Mouse (Mus musculus): ENCODE measurements around the gene Lrrk1. TPM values are rescaled to one million over a fixed set of nuclear protein-coding genes. Genes with fewer than 3 reads are reported as not detected.
"Not testable (repeated sequence)": the region's sequence is repeated elsewhere in the genome, so short reads cannot be mapped to it uniquely, and the experiment has no call there.

The Lrrk1 gene
- total RNA-seq, 2 experiments from 2014 or later: 7.7 to 9.2 TPM

DNA sequence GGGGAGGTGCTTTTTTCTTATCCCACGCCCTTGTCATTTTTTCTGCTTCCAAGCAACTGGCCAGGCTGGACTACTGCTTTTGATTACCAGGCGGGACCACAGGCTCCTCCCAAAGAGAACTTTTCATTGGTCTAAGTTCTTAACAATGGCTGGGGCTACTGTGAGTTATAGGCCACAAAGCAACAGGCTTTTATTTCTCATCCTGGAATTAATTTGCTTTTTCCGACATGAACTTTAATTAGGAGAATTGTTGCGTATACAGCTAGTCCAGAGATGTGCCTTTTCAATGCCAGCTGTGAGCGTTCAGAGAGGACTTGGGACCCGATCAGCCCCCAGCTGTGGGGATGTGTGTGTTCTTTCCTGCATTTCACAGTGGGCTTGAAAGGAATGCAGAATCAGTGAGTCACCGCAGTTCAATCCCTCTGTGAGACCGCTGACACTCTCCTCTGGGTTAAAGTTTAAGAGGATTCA lies 165.5 kb downstream of the Lrrk1 start:
- no peak for DNase-seq

- DNase-seq: no peak
Measured at GRCm38 (mm10) chr7:66219794-66220227, 168.3 kb downstream of the Lrrk1 start.

DNA sequence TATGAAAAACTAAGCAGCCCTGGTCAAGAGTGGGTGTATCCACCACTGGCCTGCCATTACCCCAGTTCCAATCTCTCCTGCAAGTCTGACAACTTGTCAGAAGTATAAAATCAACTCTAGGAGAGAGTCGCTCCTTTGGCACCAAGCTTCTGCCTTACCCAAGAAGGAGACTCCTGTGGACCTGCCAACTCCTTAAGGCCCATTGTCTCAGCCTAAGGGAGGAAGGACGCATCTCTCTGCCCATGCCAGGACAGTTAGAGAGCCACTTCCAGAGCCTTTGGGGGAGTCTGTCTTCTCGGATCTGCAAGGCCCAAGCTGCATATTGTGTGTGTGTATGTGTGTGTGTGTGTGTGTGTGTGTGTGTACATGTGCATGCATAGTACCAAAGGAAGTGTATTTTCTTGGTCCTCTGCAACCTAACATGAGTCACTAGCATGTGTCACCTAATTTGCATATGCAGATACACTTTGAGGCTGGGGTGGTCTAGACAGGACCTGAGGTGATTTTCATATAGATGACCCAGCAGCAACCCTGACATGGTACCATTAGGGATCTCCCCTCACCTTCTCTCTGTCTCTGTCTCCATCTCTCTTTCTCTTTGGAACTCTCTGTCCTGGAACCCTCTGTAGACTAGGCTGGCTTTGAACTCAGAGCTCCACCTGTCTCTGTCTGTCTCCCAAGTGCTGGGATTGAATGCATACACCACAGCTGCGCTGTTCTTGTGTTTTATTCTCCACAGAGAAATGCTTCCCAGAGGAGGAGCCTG lies 168.9 kb downstream of the Lrrk1 start:
- DNase-seq: no peak

DNA sequence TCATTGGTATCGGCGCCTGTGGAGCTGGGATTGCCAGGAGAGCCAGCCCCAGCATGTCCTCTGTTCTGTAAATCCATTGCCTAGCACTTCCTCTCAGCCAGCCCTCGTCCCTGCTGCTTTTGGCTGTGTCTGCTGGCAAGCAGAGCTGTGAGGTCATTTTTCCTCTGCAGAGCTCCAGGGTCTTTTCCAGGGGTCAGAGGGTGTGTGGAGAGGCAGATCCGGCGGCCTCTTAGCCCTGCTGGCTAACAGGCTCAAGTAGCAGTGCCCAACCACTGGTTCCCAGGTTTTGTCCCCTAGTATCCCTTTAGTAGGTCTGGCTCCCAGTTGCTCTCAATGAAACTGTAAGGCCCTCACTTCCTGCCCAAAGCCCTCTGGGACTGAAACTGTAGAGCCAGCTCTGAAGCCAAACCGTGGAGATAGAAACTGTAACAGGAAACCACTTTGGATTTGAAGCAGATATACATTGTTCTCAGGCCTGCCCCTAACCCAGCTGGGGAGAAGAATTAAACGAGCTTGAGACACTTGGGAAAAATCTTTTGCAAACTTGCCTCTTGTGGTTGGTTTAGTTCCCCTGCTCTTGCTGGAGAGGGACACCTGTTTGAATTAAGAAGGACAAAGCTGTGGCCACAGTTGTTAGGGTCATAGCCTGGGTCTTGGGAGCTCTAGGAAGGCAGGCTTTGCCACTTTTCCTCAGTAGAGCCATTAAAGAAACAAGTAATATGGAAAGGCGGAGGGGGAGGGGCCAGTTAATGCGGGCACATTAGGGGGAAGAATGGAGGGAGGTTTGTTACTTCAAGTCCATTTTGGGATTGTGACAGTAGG lies 169.7 kb downstream of the Lrrk1 start:
- peak; percentile 51 for DNase-seq

DNA sequence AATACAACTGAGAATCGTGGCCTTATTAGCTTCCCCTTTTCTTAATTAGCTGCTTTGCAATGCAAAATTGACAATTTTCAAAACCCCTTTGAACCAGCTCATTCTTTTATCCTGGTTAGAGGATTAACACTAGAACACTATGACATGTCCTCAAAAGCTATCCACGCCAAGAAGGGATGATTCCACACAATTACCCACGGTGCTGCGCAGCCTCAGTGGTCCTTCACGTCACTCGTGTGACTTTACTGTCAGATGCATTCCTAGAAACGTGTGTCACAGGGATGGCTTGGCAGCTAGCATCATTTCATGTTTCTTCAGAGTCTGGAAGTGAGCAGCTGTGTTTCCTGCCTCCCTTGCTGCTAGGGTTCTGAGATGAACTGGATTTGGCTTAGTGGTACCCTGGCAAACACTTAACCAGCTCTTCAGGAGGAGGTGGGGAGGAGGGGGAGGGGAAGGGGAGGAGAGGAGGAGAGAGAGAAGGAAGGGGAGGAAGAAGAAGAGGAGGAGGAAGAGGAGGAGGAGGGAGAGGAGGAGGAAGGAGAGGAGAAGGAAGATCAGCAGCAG lies 170.5 kb downstream of the Lrrk1 start:
- no peak for DNase-seq

DNA sequence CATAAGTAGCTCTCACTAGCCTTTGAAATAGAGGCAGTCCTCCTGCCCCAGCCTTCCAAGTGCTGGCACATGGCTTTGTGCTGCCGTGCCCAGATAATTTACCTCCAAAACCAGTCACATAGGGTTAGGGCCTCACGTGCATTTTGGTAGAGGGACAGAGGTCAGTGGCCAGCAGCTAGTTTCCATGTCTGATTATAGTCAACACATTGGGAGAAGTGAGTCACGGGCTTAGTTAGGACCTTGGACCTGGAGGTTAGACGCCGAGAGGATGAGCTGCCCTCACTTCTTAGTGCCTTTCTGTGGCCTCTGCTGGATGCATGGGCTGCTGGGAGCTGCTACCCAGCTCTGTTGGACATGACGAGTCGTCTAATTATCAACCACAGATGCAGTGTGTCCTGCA lies 171.1 kb downstream of the Lrrk1 start:
- no peak for DNase-seq

DNA sequence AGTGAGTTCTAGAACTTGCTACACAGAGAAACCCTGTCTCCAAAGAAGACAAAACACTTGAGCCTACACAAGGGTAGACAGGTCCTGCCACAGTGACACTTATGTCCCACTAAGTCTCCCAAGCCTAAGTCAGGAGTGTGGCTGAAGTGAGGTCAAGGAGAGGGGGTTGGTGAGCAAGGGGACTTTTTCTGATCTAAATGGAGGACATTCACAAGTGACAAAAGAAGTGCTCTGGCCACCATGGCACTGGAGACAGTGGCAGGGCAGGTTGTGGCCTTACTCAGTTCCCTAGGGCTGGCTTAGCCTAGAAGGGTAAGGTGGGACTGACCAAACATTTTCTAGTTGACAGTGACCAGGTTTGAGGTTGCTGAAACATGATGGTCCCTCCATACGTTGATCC lies 172.2 kb downstream of the Lrrk1 start:
- no peak for DNase-seq

DNA sequence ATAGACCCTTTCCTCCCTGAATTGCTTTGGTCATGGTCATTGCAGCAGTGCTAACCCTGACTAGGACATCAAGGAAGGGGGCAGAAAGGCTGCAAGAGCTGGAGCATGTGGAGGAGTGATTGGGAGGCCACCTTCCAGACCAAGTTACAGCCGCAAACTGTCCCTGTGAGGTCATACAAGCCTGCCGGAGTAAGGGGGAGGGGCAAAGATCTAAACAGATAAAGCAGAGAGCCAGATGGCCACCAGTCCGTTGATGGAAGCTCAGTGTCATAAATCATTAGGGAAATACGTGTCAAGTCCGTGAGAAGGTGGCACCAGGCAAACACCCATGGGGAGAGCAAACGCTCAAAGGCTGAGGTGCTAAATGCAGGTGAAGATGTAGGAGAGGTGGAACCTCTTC lies 173.7 kb downstream of the Lrrk1 start:
- no peak for DNase-seq

- DNase-seq: no peak
Measured at GRCm38 (mm10) chr7:66212887-66213286, 175.3 kb downstream of the Lrrk1 start.

DNA sequence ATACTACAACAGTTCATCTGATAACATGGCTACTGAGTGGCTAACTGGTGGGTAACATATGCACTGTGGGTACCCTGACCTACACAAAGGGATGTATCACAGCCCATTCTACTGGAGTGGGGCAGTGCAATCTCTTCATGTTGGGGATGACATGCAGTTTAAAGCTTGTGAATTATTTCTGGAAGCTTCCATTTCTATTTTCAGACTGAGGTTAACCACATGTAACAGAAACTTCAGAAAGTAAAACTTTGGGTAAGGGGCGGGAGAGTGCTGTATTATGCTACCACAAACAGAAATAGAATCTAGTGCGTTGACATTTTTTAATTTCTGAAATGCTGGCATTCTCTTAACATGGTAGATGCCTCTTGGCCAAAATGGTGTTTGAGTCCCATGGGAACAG lies 178.2 kb downstream of the Lrrk1 start:
- no peak for DNase-seq

DNA sequence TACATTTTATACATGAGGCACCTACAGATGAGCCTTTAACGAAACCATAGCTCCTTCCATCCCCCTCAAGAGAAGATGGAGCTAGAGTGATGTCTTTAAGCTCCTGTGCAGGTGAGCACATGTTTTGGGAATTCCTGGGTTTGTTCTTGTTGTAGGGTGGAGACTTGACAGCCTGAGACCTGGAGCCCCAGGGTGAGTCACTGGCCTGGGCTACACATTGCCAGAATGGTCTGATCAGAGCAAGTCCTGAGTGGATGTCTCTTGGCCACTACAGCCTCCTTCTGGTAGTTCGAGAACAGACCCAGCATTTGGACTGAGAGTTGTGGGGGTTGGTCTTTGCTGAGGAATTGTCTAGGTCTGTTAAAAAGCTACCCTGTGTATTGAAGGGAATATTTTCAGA lies 186.5 kb downstream of the Lrrk1 start:
- DNase-seq: no peak

- no peak for DNase-seq
Measured at GRCm38 (mm10) chr7:66200791-66201450, 187.2 kb downstream of the Lrrk1 start.

GRCm38 (mm10) chr7:66200383-66200782 lies 187.8 kb downstream of the Lrrk1 start:
- no peak for DNase-seq

- DNase-seq: peak; percentile 37
Measured at GRCm38 (mm10) chr7:66199391-66199831, 188.7 kb downstream of the Lrrk1 start.

DNA sequence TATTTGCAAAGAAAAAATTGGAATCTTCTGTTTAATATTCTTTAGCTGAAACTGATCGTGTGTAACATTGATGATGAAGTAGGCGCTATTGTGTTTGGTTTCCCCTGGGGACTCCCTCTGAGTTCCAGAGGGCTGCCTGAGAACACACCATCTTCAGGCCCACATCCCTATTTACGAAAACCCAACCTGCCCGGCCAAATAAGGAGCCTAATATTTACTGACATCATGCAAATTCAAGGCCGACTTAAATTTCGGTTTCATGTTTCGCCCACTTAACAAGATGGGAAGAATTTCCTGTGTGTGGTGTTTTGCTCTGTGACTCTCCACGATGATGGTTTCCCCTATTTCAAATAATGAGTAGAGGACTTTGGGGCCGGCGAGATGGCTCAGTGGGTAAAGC lies 189.7 kb downstream of the Lrrk1 start:
- DNase-seq: no peak

DNA sequence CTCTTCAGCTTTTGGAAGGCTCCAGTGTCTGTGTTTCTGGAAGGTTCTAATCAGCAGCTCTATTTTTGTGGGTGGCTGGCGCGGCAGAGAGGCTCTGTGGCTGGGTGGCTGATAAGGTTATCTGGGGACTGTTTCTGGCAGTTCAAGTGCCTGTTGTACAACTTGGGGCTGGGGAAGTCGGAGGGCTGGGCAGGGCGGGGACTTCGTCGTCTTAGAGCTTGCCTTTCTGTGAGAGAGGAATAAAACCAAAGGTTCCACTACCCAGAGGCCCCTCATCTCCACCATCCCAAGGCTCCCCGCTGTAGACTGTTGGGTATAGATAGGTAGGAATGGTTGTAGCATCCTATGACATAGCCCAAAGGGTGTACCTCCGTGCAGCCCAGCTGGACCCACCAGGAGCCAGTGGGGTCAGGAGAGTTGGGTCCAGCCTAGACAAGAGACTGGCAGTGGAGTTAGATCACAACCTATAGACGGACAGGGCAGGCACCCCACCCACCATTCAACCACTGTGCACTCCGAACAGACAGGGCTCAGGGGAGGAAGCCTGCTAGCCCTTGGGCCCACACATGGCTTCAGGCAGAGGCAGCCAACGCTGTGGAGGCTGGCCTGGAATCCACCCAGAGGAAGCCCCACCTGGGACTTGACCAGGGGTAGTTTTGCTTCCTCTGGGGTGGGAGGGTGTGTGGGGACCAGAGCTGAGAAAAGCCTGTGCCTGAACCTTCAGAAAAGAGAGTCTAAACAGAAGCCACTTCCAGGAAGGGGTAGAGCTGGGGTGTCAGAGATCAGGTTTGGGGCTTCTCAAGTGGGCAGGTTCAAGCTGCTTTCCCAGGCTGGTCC lies 191.3 kb downstream of the Lrrk1 start:
- DNase-seq: no peak

DNA sequence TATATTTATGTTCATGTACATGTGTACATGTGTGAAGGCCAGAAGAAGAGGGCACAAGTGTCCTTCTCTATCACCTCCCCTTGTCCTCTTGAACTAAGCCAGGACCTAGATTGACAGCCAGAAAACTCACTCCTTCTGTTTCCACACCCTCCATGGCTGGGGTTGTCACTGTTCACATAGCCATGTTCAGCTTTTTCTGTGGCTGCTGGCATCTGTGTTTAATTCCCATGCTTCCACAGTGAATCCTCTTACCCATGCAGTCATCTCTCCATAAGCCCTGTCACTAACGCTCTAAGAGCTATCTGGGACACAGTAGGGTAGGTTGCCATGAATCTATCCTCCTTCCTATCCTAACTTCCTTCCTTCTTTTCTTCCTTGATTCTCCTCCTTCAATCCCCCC lies 192.3 kb downstream of the Lrrk1 start:
- DNase-seq: no peak

DNA sequence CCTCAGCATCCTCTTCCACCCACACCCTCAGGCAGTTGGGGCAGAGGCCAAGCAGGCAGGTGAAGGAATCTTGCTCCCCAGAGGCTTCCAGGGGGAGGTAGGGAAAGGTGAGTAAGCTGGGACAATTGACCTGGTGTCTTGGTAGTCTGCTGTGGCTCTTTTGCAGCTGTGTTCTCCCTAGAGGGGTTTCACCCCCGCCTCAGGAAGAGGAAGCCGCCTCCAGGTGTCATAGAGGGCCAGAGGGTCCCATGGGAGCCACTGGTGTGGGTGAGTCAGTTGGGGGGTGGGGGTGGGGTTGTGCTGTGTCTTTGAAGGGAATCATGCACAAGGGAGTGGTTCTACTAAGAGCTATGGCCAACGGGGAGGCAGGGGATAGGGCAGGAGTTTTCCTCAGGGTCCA lies 193.6 kb downstream of the Lrrk1 start:
- no peak for DNase-seq

GRCm38 (mm10) chr7:66190385-66190784 lies 197.8 kb downstream of the Lrrk1 start:
- not testable (repeated sequence) for DNase-seq

DNA sequence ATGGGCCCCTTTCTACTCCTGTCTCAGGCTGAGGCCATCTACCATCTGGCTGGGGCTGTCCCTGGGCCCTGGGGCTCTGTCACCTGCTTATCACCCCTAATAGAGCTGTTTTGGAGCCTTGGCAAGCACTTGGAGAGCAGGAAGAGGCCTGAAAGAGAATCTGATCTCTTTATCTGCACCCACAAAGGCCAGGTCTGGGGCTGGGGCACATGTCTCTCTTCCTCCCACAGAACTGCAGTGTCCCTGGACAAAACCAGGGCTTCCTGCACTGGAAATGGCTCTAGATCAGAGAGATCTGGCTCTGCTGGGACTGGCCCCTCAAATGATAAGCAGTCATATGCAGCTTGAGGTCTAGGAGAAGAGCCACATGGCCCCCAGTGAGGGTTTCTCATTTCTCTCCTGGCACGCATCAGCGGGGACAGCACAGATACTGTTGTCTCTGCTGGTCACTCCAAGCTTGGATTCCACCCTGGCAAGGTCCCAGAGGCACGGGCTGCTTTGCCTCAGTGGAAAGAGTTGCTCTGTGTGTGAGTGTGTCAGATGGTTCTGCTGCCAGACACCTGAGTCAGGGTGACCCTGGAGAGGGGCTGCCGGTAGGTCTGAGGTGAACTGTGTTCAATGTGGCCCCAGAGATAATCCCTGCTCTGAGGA lies 200.4 kb downstream of the Lrrk1 start:
- no peak for DNase-seq

GRCm38 (mm10) chr7:66185370-66185769 lies 202.8 kb downstream of the Lrrk1 start:
- DNase-seq: no peak
